Mouse (Mus musculus) liver, embryonic 14 days (tissue): ENCODE measurements around the gene 3830406C13Rik. TPM values are rescaled to one million over a fixed set of nuclear protein-coding genes. Genes with fewer than 3 reads are reported as not detected.

Experiments used
- polyA plus RNA-seq: library from polyadenylated mRNA; depleted of rRNA; stranded (reverse); fragments of >200 nt; gene quantifications from 2 replicates; pipeline ENCODE4 v1.2.3, GENCODE M21; 2012; rRNA removed

3830406C13Rik gene
- 9.3 and 10.2 TPM in 2 replicates for polyA plus RNA-seq

DNA sequence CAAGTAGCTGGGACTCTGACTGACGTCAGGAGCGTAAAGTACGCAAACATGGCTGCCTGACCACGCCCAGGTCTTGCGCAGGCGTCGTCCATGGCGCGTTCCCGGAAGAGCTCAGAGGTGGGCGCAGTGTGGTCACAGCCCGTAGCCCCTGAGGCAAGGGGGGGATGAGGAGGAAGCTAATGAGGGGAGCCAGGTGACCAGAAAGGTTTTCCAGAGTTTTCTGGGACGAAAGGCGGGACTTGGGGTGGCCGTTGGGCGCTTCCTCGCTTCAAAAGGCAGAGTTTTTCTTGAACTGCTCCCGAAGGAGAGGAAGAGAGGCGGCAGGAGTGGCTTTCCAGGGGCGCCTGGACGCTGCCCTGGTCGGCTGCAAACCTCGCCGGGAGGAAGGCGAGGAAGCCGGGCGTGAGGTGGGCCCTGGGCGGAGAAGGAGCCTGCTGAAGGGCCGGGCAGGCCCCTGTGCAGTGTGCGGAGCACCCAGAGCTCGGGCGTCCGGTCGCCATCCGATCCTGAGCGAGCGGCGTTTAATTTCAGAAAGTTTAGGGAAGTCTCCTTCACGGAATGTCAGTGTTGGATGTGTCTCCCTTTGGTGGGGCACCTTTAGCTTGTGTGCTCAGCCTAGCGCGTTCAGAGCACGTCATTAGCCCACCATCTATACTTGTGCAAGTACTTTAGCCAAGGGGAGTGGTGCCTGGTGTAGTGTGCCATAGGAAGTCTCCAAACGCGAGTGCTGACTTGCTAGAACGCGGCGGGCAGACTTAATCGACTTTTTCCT, at the start of gene 3830406C13Rik:
TSS of gene 3830406C13Rik (plus strand) at position 33 of the 772 bp plus-strand sequence.

DNA sequence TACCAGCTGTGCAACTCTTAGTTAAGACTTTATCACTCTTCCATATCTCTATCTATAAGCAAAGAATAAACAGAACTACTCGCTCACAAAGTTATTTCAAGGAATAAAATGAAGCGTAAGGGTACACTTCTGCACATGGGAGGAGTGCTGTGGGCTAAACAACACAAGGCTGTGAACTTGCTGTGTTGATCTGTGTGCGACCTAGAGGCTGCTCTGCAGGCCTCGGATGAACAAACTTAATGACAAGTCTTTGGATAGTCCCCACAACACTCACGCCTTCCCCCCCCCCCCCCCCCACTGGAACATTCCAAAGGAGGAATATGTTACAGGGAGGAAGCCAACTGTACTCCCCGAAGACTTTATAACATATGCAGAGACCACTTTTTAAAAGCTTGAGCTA, 332 bp upstream of the 3830406C13Rik start, which contains the start of gene Gm49355:
TSS of gene Gm49355 (plus strand) at position 336 of the 400 bp plus-strand sequence.

DNA sequence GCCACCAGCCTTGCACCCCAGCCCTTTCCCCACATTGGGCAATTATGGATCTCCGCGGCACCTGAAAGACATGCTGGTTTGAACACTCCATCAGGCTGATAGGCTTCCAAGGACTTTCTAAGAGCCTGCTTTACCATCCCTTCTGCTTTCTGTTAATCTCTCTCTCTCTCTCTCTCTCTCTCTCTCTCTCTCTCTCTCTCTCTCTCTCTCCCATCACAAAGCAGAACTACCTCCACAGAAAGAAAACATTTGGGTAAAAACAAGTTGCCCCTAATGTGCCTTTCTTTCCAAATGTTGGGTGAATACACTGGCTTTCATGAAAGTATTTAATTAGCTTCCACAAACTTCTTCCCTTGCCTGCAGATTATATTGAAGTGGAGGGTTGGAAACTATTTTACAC, 64.1 kb downstream of the 3830406C13Rik start, which contains the start of gene Fezf2:
TSS of gene Fezf2 (minus strand) at position 101 of the 400 bp plus-strand sequence.

Other genes with a start within 250 kb of the 3830406C13Rik start
- gene Gm49355, start 197 bp upstream of the 3830406C13Rik start, polyA plus RNA-seq, result 0.05 and 0.09 TPM in 2 replicates
- 0.01 and 0.02 TPM in 2 replicates for gene Fezf2, start 64.0 kb downstream of the 3830406C13Rik start, polyA plus RNA-seq